Mouse (Mus musculus) ovary, postnatal 10 days (tissue): ENCODE measurements at regions not wholly inside any gene's neighbourhood (a gene's known extent, or its start where the extent isn't known, plus 50 kb on each side); places are given as distances from the start of the nearest gene placed in this dataset.

Experiments used
- DNase-seq: peaks from one replicate; pipeline ENCODE4 v3.0.0; 2022; ENCODE audit warnings: low spot score

DNA sequence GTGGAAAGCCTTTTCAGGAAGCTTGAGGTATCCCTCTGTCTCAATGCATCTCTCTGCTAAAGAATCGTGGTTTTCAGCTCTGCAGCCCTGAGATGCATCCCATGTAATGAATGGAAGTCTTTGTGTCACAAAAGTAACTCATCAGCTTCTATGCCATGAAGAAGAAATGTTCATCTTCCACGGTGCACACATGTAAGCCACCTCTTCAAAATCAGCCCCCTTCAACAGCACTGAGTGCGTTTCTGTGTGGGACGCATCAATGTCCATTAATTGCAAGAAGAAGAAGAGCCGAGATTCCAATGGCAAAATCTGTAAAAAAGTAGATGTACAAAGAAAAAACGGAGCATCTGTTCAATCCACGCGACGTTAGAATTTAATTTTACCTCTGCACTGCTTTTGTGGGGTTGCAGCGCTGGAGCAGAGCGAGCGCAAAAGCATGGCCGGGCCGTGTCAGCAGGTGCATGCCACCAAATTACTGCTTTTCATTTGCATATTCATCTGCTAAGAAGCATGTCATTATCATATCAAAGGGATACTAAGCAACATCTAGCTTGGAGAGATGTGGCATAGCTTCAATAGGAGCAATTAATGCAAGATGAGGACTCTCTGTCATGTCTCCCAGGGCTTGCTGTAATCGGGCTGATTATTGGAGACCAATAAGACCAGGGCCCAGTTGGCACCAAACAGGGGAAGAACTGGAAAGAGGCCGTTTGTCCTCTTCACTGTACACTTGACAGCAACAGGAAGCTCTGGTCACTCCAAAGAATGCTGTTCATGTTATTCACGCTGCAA, 185.0 kb upstream of the Sox2 start:
- no peak for DNase-seq

DNA sequence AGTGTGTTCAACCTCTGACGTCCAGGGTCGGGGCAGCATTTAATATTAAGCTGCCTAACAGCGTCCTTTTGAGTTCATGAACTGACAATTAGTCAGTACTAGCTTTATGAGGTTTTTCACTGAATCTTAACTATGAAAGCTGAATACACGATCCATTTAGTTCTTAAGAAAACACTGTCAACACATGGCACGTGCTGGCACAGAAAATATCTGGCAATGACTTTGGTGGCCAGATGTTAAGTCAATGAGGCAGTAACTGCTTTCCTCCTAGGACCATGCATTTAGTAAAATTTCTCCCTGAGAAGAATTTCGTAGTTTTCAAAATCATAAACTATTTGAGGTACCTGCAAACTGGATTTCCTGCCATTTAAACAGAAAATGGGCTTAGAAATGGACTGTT, 191.4 kb upstream of the Sox2 start:
- DNase-seq = no peak

GRCm38 (mm10) chr3:34457821-34458220, 192.4 kb upstream of the Sox2 start:
- no peak for DNase-seq

DNA sequence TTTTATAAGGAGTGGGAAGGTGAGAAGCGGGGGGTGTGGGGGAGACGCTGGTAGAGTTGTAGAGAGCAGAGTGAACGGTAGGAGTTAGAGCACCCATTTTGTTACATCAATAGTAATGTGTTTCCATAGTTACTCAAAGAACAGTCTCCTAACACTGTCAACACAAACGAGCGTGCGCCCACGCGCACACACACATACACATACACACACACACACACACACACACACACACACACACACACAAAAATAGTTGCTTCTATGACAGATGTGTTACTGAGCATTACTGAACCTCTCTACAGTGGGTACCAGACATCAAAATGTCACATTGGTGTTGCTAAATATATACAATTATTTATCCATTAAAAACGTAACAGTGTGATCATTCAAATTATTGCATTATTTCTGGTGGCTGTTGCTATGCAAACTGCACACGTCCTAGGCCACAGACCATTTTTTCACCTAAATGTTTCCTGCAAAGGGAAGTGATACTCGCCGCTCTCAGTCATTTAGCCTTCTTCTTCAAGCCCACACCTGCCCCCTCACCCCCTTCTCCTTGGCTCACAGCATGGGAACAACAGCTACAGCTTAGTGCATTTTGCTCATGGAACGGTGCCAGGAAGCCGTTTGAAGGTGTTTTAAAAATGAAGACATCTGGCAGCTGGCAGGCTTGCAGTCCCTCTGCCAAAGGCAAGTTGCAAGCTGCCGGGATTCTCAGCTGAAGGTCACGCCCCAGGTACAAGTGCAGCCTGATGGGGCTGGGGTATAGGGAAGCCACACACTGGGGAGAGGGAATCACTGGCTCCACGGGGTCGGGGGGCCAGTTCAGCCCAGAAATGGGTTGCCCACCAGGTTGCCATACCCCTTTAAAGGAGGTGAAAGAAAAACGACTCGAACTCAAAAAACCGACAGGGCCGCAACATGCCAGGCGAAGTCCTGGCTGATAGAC, 193.4 kb upstream of the Sox2 start:
- no peak for DNase-seq

- DNase-seq = no peak
Observed at GRCm38 (mm10) chr3:34454026-34454624, 196.1 kb upstream of the Sox2 start.

- no peak for DNase-seq
Observed at GRCm38 (mm10) chr3:34445354-34445753, 204.9 kb upstream of the Sox2 start.

DNA sequence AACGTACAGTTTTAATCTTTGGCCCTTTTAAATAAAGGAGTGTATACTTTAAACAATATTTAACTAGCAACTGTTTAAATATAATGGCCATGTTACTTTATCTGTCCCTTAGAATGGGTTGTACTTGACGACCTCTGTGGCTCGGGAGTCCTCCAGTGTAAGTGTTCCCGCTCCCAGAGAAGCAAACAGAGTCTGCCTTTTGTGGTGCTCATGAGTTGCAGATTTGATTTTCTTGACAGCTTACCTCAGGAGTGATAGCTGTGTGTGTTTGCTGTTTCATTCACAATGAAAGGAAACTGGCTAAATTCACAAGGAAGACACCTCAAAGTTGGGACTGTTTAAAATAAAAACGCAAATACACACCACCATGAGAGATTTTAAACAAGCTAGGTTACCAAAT, 205.4 kb upstream of the Sox2 start:
- DNase-seq = no peak

GRCm38 (mm10) chr3:34443731-34444628, 206.2 kb upstream of the Sox2 start:
- DNase-seq = no peak

DNA sequence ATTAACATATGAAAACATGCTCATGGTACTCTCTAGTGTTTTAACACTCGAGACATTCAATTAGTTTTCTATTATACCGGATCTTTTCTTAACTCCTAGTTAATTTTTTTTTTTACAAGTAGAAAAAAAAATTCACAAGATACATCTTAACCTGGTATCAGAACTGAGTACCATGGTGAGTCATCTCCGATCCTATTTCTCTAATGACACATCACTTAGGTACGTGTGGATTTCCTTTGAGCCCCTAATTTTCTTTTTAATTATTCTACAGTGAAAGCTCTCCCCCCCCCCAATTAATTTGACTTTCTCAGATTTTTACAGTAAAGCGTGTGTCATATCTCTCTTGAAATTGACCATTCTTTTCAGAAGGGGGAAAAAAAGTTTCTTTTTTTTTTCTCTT, 206.9 kb upstream of the Sox2 start:
- DNase-seq = no peak

DNA sequence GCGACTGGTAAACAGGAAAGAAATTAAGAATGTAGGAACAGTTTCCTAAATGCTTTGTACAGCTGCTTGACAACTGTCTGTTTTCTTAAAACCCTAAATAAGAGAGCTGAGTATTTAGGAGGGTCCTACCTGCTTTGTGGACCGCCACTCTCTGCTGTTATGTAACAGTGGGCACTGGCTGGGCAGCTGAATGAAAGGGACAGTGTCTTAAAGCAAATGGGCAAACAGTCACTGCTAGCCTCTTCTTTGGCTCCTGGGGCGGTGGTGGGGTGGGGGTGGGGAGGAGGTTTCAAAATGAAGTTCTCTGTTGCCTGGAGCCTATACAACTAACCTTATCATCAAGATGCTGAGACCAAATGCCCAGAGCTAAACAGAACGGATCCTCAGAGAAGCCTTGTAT, 208.4 kb upstream of the Sox2 start:
- no peak for DNase-seq

DNA sequence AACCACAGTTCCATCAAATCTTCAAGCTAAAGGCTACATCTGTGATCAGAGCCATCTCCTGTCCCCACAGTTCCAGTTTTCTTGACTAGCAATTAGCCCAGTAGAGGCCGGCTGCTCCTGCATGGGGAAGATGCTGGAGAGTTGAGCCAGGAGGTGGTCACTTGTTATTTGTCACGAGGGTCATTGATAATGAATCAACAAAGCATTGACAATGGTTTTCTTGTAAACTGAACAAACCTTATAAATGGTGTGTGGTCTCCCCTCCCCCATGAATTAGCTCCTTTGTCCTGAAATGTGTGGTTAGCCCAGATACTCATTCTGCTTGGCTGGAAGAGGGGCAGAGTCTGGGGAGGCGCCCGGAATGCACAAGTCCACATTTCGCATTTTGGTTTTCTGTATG, 208.9 kb upstream of the Sox2 start:
- DNase-seq = no peak

DNA sequence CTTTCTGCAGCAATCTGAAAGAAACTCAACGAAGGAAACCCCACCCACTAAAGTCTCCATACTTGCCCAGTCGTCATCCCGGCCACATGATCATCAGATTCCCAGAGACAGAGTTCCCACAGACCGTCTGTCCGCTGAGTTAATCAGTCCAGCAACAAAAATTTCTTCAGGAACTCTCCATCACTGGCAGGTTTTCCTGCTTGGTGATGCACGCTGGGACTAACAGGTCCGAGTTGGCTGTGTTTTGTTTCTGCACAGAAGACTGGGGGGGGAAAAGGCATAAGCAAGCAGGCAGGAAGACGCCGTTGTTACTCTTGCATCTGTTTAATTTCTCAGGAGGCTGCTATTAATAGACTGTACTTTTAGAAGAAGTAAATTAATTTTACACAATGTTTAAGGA, 215.3 kb upstream of the Sox2 start:
- no peak for DNase-seq

- DNase-seq = no peak
Observed at GRCm38 (mm10) chr3:34427967-34428366, 222.2 kb upstream of the Sox2 start.

GRCm38 (mm10) chr3:34427495-34427894, 222.7 kb upstream of the Sox2 start:
- DNase-seq = no peak

DNA sequence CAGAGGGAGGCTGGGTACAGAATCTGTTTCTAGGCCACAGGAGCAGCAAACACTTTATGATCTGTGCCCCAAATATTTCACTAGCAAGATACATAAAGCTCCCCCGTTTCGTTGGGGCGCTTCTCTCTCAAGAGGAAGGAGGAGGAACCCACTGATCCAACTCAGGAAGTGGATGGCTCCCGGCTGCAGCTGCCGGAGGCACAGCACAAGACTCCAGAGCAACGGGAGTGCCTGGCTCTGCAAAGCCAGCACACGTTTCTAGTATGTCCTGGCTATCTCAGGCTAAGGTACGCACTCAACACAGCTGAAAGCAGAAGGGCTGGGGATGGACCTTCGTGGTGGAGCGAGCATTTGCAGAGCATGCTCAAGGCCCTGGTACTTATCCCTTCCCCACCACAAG, 223.2 kb upstream of the Sox2 start:
- DNase-seq = no peak

GRCm38 (mm10) chr3:34411915-34412306, 238.3 kb upstream of the Sox2 start:
- DNase-seq = no peak

DNA sequence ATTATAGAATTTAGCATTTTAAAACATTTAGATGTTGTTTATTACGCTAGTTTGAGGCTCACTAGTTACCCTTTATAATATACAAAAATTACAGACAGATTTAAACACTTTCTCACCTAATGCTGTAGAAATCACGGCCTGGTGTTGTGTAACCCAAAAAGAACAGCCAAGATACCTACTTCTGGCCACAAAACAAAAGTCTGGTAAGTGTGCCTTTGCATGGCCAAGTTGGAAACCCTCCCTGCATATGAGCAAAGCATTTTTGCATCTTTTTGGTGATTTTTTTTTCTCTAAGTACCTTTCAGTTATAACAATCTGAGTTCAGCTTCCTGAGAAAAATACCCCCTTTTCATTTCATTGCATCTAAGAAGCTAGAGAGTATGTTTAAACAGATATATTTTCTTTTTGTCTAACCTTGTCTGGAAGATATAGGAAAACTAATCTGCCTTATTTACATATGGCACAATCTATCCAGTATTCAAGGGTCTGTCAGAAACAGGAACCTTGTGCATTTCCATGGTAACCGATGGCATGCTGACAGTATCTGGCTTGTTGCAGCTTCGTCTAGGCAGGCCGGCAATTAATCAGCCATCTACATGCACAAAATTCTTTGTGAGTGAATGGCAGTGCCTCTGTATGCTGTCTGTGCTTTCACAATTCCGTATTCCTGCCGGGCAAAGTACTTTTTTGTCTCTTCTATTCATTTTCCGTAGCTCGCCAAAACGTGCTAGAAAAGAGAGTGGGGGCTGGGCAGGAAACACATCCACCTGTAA, 238.9 kb upstream of the Sox2 start:
- no peak for DNase-seq

DNA sequence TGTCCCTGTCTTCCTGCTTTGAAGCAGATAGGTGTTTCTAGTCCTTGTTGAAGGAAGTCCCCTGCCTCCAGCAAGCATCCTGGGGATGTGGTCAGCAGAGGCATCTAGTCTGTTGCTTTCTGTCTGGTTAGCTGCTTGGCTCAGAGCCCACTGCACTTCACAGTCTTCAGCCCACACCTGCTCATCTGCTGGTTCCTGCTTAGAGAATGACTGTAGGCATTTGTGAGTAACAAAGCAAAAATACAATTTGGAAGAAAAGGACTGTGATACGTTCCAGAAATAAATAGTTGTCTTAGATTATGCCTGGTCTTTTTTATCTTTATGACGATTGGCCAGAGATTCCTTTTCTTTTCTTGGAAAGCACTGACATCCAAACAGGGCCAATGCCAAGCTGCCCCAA, 246.6 kb upstream of the Sox2 start:
- DNase-seq = no peak

DNA sequence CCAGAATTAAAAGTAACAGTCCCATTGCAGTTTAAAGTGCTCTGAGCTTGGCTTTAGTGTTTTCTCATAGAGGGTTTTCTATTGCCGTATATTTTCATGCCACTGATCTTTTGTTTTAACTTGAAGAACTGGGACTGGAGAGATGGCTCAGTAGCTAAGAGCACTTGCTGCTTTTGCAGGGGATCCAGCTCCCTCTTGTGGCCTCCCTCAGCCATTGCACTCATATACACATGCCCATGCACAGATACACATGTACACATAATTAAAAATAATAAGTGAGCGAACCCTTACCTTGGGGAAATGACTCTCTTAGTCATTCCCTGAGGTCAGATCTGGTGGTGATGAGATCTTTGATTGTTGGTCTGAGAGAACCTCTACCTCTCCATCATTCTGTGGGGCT, 258.9 kb upstream of the Sox2 start:
- no peak for DNase-seq

DNA sequence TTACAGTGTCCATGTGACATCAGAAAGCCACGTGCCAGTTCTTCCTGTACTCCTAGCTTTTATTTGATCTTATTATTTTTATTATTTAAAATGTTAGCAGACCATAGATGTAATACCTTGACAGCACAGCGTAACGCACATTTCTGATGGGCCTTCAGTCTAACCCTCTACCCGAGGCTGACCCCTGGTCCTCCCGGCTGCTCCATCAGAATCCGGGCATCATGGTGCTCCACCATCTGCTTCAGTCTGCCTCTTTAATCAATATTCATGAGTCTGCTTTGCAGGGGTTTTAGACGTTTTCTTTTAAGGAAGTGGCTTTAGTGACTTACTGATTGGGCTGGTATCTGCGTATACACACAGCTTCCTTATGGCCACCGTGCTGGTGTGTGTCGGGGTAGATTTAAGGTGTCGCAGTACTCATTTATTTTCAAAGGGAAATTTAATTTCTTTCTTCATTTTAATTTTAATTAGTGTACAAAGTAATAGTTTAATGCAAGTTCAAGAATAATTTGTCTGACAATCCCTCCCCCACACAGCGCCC, 265.2 kb upstream of the Sox2 start:
- DNase-seq = no peak

GRCm38 (mm10) chr3:34377913-34378312, 272.3 kb upstream of the Sox2 start:
- DNase-seq = no peak
